Mouse (Mus musculus) liver, embryonic 16.5 days (tissue): Measurements from ENCODE around the gene Mansc4. TPM values are rescaled to one million over a fixed set of nuclear protein-coding genes. Genes with fewer than 3 reads are reported as not detected.
A peak's percentile ranks its signal among the peaks of the same experiment; 100 is the strongest.

Source experiments
- ATAC-seq: fragments of 200-750 bp; cut with Nextera tagmentation; 2 replicates; pipeline ENCODE4 v1.8.0; 2017; ENCODE audit warnings: low read depth, mild to moderate bottlenecking, moderate number of reproducible peaks, moderate library complexity
- H3K27ac ChIP-seq: fragments of 300-500 bp; sonication (generic); 2 replicates; pipeline ENCODE4 v1.5.1; 2014; ENCODE audit warnings: mild to moderate bottlenecking, low read length
- H3K27me3 ChIP-seq: fragments of 300-500 bp; sonication (generic); 2 replicates; pipeline ENCODE4 v1.6.1; 2014; ENCODE audit warnings: low read depth, low read length, mixed read lengths; ENCODE audit not compliant: control insufficient read depth, insufficient read depth
- H3K36me3 ChIP-seq: fragments of 300-500 bp; sonication (generic); 2 replicates; pipeline ENCODE4 v1.6.1; 2014; ENCODE audit warnings: mild to moderate bottlenecking; ENCODE audit not compliant: control insufficient read depth, insufficient read depth
- H3K4me1 ChIP-seq: fragments of 300-500 bp; sonication (generic); 2 replicates; pipeline ENCODE4 v1.6.1; 2014; ENCODE audit warnings: low read depth, low read length, mixed read lengths; ENCODE audit not compliant: control insufficient read depth
- H3K4me2 ChIP-seq: fragments of 300-500 bp; sonication (generic); 2 replicates; pipeline ENCODE4 v1.6.1; 2014; ENCODE audit warnings: low read depth, low read length, mixed read lengths
- H3K4me3 ChIP-seq: fragments of 300-500 bp; sonication (generic); 2 replicates; pipeline ENCODE4 v1.5.1; 2014; ENCODE audit warnings: low read depth, mild to moderate bottlenecking, low read length
- H3K9ac ChIP-seq: fragments of 300-500 bp; sonication (generic); 2 replicates; pipeline ENCODE4 v1.6.1; 2014; ENCODE audit warnings: low read depth, low read length
- H3K9me3 ChIP-seq: fragments of 300-500 bp; sonication (generic); replicated peaks from 2 replicates; pipeline ENCODE4 v1.6.1; 2016; ENCODE audit warnings: low read length; ENCODE audit not compliant: control insufficient read depth
- WGBS: fragments of 180-500 bp; shearing (Covaris S2); extraction: QIAGEN DNeasy Blood & Tissue Kit; methylation state at CpG from one replicate; pipeline ENCODE4 v1.1.7; 2014; ENCODE audit not compliant: insufficient replicate concordance; 5-methylcytosine and 5-hydroxymethylcytosine counted together
- polyA plus RNA-seq: library from polyadenylated mRNA; unstranded; fragments of >200 nt; fragmentation: Nextera tagmentation; extraction: Ambion mirVana; gene quantifications from 2 replicates; pipeline ENCODE4 v1.2.1, GENCODE M21; 2015

Gene Mansc4
- polyA plus RNA-seq, 1 experiment from 2014 or later, result not detected

DNA sequence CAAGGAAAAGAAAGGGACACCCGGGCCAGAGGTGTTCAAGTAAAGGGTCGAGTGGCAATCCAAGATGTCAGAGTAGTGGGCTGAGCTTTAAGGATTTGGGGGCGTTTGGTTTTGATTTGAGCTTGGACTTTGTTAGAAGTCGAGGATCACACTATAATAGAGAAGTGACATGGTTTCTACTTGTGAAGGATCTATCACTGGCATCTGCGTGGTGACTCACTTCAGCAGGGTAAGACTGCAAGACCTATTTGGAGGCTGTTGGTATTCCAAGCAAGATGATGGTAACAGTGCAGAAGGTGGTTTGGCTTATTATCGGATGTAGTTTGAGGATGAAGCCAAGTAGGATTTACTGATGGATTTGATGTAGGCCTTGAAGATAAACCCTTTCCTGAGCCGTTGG is 43.2 kb downstream of the Mansc4 start:
- peak overlapping the region; percentile 75 for H3K4me2 ChIP-seq
- H3K27me3 ChIP-seq, result no peaks in the 10 kb centered on the region; the same call in 1 of the 2 replicates
- no peak for ATAC-seq
- H3K27ac ChIP-seq, result no peak overlapping the region
- peaks cover 11% of the 10 kb centered on the region for H3K4me1 ChIP-seq
- H3K36me3 ChIP-seq, result peaks cover 5% of the 10 kb centered on the region
- 35% methylated on average over 7 of the region's 7 CpGs for WGBS
- no peaks in the 10 kb centered on the region; the same call in 1 of the 2 replicates for H3K9me3 ChIP-seq
- peak overlapping the region; percentile 86 for H3K4me3 ChIP-seq
- peak overlapping the region; percentile 85 for H3K9ac ChIP-seq

DNA sequence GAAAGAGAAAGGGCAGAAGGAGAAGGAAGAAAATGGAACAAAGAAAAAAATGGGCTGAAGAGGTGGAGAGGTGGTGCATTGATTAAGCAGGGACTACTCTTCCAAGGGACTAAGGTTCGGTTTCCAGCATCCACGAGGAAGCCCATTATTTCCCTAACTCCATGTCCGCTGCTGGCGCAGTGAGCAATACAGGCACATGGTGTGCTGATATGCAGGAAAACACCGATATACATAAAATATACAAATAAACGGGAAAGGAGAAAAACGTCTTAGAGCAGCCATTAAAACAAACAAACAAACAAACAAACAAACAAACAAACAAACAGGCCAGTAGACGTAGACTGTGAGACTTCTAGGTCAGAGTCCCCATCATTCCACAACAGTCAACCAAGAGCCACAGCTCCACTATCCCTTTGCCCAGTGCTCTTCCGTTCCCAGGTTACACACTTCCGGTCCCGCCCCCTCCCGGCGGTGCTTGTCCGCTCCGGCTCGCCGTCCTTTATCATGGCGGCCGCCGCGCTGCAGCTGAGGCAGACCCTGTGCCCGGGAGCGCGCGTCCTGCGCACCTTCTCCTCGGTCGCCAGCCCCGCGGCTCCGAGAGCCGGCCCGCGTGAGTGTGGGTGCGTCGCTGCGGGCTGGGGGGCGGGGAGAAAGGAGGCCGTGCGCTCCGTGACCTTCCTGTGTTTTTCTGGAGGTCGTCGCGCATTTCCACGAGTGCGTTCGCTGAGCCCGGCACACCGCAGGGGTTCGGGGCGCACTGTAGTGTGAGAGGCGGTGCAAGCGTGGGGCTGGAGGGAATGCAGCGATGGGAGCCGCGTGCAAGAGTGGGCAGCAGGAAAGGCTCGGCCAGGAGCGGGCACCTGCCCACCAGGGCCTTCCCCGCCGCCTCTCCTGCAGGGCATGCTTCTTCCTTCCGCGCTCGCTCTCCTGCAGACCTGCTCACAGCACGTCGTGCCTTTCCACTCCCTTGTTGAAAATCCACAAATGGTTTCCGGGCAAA is 44.2 kb downstream of the Mansc4 start, which contains the start of gene Mrps35:
TSS of gene Mrps35 (plus strand) at position 474 of the 1,000 bp plus-strand sequence.
- ATAC-seq, result peak; percentile 98
- peak within 1 kb of the TSS; percentile 75 for H3K4me2 ChIP-seq

DNA sequence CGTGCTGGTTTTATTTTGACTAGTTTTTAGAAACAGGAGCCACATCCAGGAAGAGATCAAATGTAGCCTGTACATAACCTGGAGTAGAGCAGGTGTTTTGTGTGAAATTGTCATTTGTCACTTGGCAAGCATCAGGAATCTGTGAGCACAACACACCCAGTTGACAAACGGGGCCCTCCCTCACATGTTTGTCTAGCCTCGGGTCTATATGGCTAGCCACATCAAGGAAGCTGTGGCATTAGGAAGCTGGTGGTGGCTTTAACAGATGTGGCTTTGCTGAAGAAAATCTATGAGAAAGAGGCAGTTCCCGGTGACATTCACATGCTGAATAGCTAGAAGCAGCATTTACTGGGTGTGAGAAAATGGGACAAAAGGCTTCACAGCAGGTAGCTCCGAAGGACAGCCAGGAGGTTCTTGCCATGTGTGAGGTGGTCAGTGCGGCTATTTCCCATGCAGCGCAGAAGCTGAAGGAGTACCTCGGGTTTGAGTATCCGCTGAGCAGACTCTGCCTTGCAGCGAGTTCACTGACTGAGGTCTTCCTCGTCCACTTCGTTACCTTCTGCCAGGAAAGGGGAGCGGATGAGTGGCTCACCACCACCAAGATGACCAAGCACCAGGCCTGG is 54.4 kb downstream of the Mansc4 start, which contains the start of gene Rep15:
TSS of gene Rep15 (plus strand) at position 282 of the 623 bp plus-strand sequence.
- no peaks in the 10 kb centered on the region for H3K9me3 ChIP-seq
- no peaks in the 10 kb centered on the region for H3K27me3 ChIP-seq
- no peak for ATAC-seq
- no peak within 1 kb of the TSS for H3K4me2 ChIP-seq
- no peak within 1 kb of the TSS for H3K27ac ChIP-seq
- H3K36me3 ChIP-seq, result no peaks in the 10 kb centered on the region; the same call in 1 of the 2 replicates
- WGBS, result 58% methylated on average over 13 of the region's 13 CpGs
- no peak within 1 kb of the TSS for H3K9ac ChIP-seq
- no peak within 1 kb of the TSS for H3K4me3 ChIP-seq
- H3K4me1 ChIP-seq, result no peaks in the 10 kb centered on the region

More for the DNA sequence above, 44.2 kb downstream of the Mansc4 start, which contains the start of gene Mrps35:
- Histone ChIP-seq H3K36me3 (no peaks in the 10 kb centered on the region; the same call in none of the 2 replicates), H3K27me3 (no peaks in the 10 kb centered on the region; the same call in 1 of the 2 replicates), H3K4me3 (peak within 1 kb of the TSS; percentile 86), H3K9ac (peak within 1 kb of the TSS; percentile 85), H3K9me3 (no peaks in the 10 kb centered on the region; the same call in 1 of the 2 replicates), H3K27ac (peak within 1 kb of the TSS; percentile 63), H3K4me1 (peaks cover 11% of the 10 kb centered on the region)
- WGBS, result 3% methylated on average over 66 of the region's 66 CpGs

DNA sequence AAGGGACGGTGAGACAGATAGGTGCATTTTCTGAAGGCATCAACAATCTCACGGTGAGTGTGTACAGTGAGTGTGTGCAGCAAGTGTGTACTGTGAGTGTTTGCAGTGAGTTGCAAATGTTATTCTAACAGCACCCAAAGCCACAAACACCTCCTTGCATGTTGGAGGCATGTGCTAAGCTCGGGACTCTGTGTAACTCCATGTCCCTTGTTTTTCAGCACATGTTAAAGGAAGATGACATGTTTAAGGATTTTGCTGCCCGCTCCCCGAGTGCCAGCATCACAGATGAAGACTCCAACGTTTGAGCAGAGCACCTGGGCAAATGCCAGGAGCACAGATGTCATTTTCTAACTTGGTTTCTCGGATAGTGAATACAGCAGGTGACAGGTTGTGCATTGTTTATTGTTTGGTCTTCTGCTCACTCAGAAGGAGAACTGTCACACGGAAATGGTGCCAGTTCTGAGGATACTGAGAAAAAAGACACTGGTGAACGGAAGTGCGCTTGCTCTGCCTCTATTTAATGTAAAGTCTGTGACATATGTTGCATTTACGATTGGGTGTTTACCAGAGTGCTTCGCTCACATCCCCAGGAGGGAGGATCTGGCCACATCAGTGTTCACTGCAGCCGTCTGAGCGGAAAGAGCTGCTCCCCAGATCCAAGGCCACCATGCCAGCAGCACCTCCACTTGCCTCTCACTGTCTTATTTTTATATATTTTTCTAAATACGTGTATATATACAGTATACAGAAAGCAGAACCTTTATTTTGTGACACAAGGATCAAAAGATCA is 56.5 kb downstream of the Mansc4 start:
- Histone ChIP-seq H3K4me1 (no peaks in the 10 kb centered on the region), H3K4me3 (no peak overlapping the region), H3K27ac (no peak overlapping the region), H3K9ac (no peak overlapping the region), H3K9me3 (no peaks in the 10 kb centered on the region), H3K4me2 (no peak overlapping the region), H3K27me3 (no peaks in the 10 kb centered on the region), H3K36me3 (no peaks in the 10 kb centered on the region; the same call in 1 of the 2 replicates)
- no peak for ATAC-seq
- 67% methylated on average over 15 of the region's 15 CpGs for WGBS

DNA sequence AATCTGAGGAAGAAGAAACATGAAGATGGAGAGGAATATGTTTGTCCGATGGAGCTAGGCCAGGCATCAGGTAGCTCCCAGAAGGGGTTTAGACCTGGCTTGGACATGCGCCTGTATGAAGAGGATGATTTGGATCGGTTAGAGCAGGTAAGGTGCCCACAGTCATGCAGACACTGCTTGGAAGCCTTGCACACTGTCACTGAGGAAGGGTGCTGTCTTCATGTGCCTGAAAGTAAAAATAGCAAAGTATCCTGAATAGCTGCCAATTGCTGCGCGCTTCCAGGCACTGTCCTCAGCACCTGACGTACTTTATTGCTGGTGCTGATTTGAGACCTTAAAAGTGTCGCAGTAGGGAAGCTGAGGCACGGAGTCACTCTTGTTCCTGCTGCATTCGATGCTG is 57.2 kb downstream of the Mansc4 start:
- no peaks in the 10 kb centered on the region for H3K9me3 ChIP-seq
- H3K27ac ChIP-seq, result no peak overlapping the region
- no peaks in the 10 kb centered on the region for H3K27me3 ChIP-seq
- ATAC-seq, result no peak
- H3K4me2 ChIP-seq, result no peak overlapping the region
- 82% methylated on average over 9 of the region's 9 CpGs for WGBS
- no peak overlapping the region for H3K9ac ChIP-seq
- H3K36me3 ChIP-seq, result no peaks in the 10 kb centered on the region; the same call in 1 of the 2 replicates
- H3K4me1 ChIP-seq, result no peaks in the 10 kb centered on the region
- H3K4me3 ChIP-seq, result no peak overlapping the region

DNA sequence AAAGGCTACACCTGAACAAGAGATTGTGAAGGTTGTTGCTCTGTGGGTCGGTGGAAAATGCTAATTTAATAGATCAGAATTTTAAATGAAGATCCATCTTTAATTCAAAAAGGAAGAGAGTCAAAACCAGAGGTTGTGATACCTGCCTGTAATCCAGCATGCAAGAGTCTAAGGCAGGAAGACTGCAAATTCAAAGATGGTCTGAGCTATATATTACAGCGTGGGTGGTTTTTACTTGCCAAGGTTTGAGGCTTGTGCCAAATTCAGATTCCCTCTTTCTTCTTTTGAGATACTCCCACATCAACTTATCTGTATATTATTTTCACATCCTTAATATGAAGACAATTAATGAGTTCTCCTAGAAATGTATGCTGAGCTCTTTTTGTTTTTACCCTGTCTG is 58.4 kb downstream of the Mansc4 start:
- Histone ChIP-seq H3K4me2 (no peak overlapping the region), H3K9ac (no peak overlapping the region), H3K36me3 (no peaks in the 10 kb centered on the region; the same call in 1 of the 2 replicates), H3K4me1 (no peaks in the 10 kb centered on the region), H3K27me3 (no peaks in the 10 kb centered on the region), H3K27ac (no peak overlapping the region), H3K4me3 (no peak overlapping the region), H3K9me3 (no peaks in the 10 kb centered on the region)
- ATAC-seq, result no peak
- WGBS, result 77% methylated on average over 2 of the region's 2 CpGs

Other genes starting within 250 kb of the Mansc4 start
- gene Smco2, start 236.9 kb downstream of the Mansc4 start, polyA plus RNA-seq, result not detected in 2 replicates
- gene Ppfibp1, start 198.5 kb downstream of the Mansc4 start, polyA plus RNA-seq, result 12.9 and 14.4 TPM in 2 replicates
- gene 1700034J05Rik, start 132.6 kb downstream of the Mansc4 start, polyA plus RNA-seq, result 0.04 TPM in 1 of 2 replicates, not detected in the other
- 0.22 and 0.41 TPM in 2 replicates for gene Rep15, start 54.4 kb downstream of the Mansc4 start, polyA plus RNA-seq
- 42.3 and 47.1 TPM in 2 replicates for gene Mrps35, start 44.3 kb downstream of the Mansc4 start, polyA plus RNA-seq
- gene Klhl42, start 4.3 kb upstream of the Mansc4 start, polyA plus RNA-seq, result 1.6 and 1.8 TPM in 2 replicates
- not detected in 2 replicates for gene Pthlh, start 177.2 kb upstream of the Mansc4 start, polyA plus RNA-seq